Mouse (Mus musculus): ENCODE results near the gene Trdmt1.

DNA sequence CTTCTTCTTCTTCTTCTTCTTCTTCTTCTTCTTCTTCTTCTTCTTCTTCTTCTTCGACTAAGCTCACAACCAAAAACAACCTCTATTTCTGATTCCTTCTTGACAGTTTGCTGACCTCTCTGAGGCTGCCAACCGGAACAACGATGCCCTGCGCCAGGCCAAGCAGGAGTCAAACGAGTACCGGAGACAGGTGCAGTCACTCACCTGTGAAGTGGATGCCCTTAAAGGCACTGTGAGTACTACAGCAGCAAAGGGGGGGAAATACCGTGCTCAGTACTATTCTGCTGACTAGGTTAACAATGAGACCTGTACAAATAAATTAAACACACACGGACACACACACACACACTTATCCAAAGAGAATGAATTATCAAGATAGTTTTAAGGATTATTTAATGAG is 34.8 kb upstream of the Trdmt1 start:
- TF ChIP-seq CTCF (IDR thresholded peaks at IDR 0.05; ENCODE audit: extremely low read depth, insufficient read depth, insufficient read length, insufficient replicate concordance) (no peak), POLR2A (IDR thresholded peaks at IDR 0.05; ENCODE audit: low read depth, low read length) (no peak)
